In genomic region chr6:90550161-90550912, GRCm38 (mm10) we compare ENCODE assay signal across 9 mouse cellular contexts. TPM values are rescaled to one million over a fixed set of nuclear protein-coding genes. Genes with fewer than 3 reads are reported as not detected.
DNase-seq lines count a peak whose midpoint lies in the region; ATAC-seq and TF ChIP-seq lines count a peak whose summit lies in the region.
"Had no signal": no experiment of that assay in that cellular context is flagged by ENCODE, and none has a peak within 500 bp of the region (broad histone marks: within the 10 kb centered on the region; RNA-seq: fewer than 3 reads in every experiment).

No protein-coding gene starts in this region.

- no peak for TF ChIP-seq CTCF in left cerebral cortex, adult 2 months (IDR thresholded peaks at IDR 0.05)
- no peak for TF ChIP-seq CTCF in lung, postnatal 0 days (IDR thresholded peaks at IDR 0.05)

- H3K36me3 ChIP-seq in embryonic facial prominence, embryonic 10.5 days (replicated peaks) = no peaks in the 10 kb centered on the region
- H3K36me3 ChIP-seq in heart, embryonic 10.5 days = no peaks in the 10 kb centered on the region
- no peaks in the 10 kb centered on the region for H3K36me3 ChIP-seq in kidney, embryonic 15.5 days
- H3K36me3 ChIP-seq in lung, postnatal 0 days (ENCODE audit: insufficient read depth, low read length) = no peaks in the 10 kb centered on the region
- H3K36me3 ChIP-seq: G1E had no signal

- H3K9ac ChIP-seq in kidney, embryonic 15.5 days = 0 out of 2 replicates have a peak overlapping the region, but pooled peaks have one; percentile 2
- peak overlapping the region; percentile 32; the same call in 1 of the 2 replicates for H3K9ac ChIP-seq in lung, postnatal 0 days (replicated peaks; ENCODE audit: low read depth)

- H3K9me3 ChIP-seq in embryonic facial prominence, embryonic 10.5 days = no peaks in the 10 kb centered on the region
- no peaks in the 10 kb centered on the region for H3K9me3 ChIP-seq in heart, embryonic 10.5 days
- no peaks in the 10 kb centered on the region for H3K9me3 ChIP-seq in kidney, embryonic 15.5 days (replicated peaks)
- H3K9me3 ChIP-seq in lung, postnatal 0 days (ENCODE audit: low read length) = no peaks in the 10 kb centered on the region
- H3K9me3 ChIP-seq: G1E had no signal

- H3K27ac ChIP-seq in left cerebral cortex, adult 2 months = peak overlapping the region; percentile 55
- H3K27ac ChIP-seq in embryonic facial prominence, embryonic 10.5 days (replicated peaks) = peak overlapping the region; percentile 24; the same call in 1 of the 2 replicates
- H3K27ac ChIP-seq in heart, embryonic 10.5 days = no peak overlapping the region; the same call in 1 of the 2 replicates
- H3K27ac ChIP-seq in kidney, embryonic 15.5 days = peak overlapping the region; percentile 6; the same call in 1 of the 2 replicates
- peak overlapping the region; percentile 43 for H3K27ac ChIP-seq in lung, postnatal 0 days (ENCODE audit: low read length)

- peak in 1 of 2 experiments; percentile 29 for DNase-seq in left cerebral cortex, adult 2 months (ENCODE audit: extremely low spot score in 1 of 2, low spot score in 2 of 2)
- DNase-seq in left cerebral cortex, postnatal 36 days (ENCODE audit: low spot score in 2 of 2) = no peak
- peak; percentile 75 for DNase-seq in embryonic facial prominence, embryonic 10.5 days (ENCODE audit: low spot score)
- DNase-seq in heart, embryonic 10.5 days (ENCODE audit: low spot score) = peak; percentile 82
- peak; percentile 84 for DNase-seq in lung, postnatal 0 days (ENCODE audit: low spot score)
- DNase-seq in ovary, postnatal 36 days (ENCODE audit: low spot score) = peak; percentile 53
- no peak for DNase-seq in spleen, postnatal 36 days (ENCODE audit: low spot score in 2 of 2)

- peak; percentile 94 for ATAC-seq in kidney, embryonic 15.5 days (replicated peaks; ENCODE audit: low FRiP score)
- ATAC-seq in lung, postnatal 0 days = peak; percentile 98

- H3K27me3 ChIP-seq in embryonic facial prominence, embryonic 10.5 days (replicated peaks; ENCODE audit: low read depth, poor library complexity, severe bottlenecking) = peaks cover 24% of the 10 kb centered on the region
- peaks cover 31% of the 10 kb centered on the region for H3K27me3 ChIP-seq in heart, embryonic 10.5 days (ENCODE audit: insufficient read depth, poor library complexity, severe bottlenecking)
- no peaks in the 10 kb centered on the region for H3K27me3 ChIP-seq in kidney, embryonic 15.5 days
- no peaks in the 10 kb centered on the region for H3K27me3 ChIP-seq in lung, postnatal 0 days (replicated peaks; ENCODE audit: insufficient read depth, low read length)

- H3K4me1 ChIP-seq in embryonic facial prominence, embryonic 10.5 days = peaks cover 19% of the 10 kb centered on the region
- peaks cover 18% of the 10 kb centered on the region for H3K4me1 ChIP-seq in heart, embryonic 10.5 days
- H3K4me1 ChIP-seq in kidney, embryonic 15.5 days = peaks cover 11% of the 10 kb centered on the region
- H3K4me1 ChIP-seq in lung, postnatal 0 days (ENCODE audit: insufficient read depth, low read depth, low read length) = peaks cover 2% of the 10 kb centered on the region; the same call in 1 of the 2 replicates

- peak overlapping the region; percentile 30 for H3K4me3 ChIP-seq in left cerebral cortex, adult 2 months
- peak overlapping the region; percentile 52 for H3K4me3 ChIP-seq in embryonic facial prominence, embryonic 10.5 days
- peak overlapping the region; percentile 55 for H3K4me3 ChIP-seq in heart, embryonic 10.5 days
- peak overlapping the region; percentile 40 for H3K4me3 ChIP-seq in kidney, embryonic 15.5 days (replicated peaks)
- peak overlapping the region; percentile 33 for H3K4me3 ChIP-seq in lung, postnatal 0 days (ENCODE audit: low read depth, low read length)

- intact Hi-C loops in left cerebral cortex, adult 2 months (cut with DNase I) = no loop called here
- intact Hi-C loops in left cerebral cortex, postnatal 36 days (cut with DNase I) = no loop called here

- TF ChIP-seq EP300 in lung, postnatal 0 days (IDR thresholded peaks at IDR 0.05) = no peak; the same call in 1 of the 2 replicates

- H3K4me2 ChIP-seq in kidney, embryonic 15.5 days = peak overlapping the region; percentile 62
- H3K4me2 ChIP-seq in lung, postnatal 0 days (replicated peaks; ENCODE audit: low read depth, low read length) = peak overlapping the region; percentile 63

- 8% methylated on average over 25 of the region's 25 CpGs for WGBS in embryonic facial prominence, embryonic 10.5 days
- WGBS in heart, embryonic 10.5 days = 6% methylated on average over 25 of the region's 25 CpGs
- 13% methylated on average over 25 of the region's 25 CpGs for WGBS in kidney, embryonic 15.5 days
- WGBS in lung, postnatal 0 days = 12% methylated on average over 25 of the region's 25 CpGs

RNA-seq across cellular contexts. Expression of gene Slc41a3, which starts 54.2 kb away (rescaled TPM):
- total RNA-seq in left cerebral cortex, adult 2 months (2021) = 1 to 10 TPM; 3.8 to 4.5 TPM
- 1 to 10 TPM; 4.4 to 6.0 TPM for total RNA-seq in left cerebral cortex, postnatal 36 days (2021)
- polyA plus RNA-seq in embryonic facial prominence, embryonic 10.5 days (2016; fragmentation: Nextera tagmentation; extraction: Ambion mirVana) = 1.7 and 2.2 TPM in 2 replicates
- 8.2 and 9.4 TPM in 2 replicates for polyA plus RNA-seq in heart, embryonic 10.5 days (2016; fragmentation: Nextera tagmentation; extraction: Ambion mirVana)
- polyA plus RNA-seq in kidney, embryonic 15.5 days (2015; fragmentation: Nextera tagmentation; extraction: Ambion mirVana) = 6.2 and 7.6 TPM in 2 replicates
- polyA plus RNA-seq in lung, postnatal 0 days (2015; fragmentation: Nextera tagmentation; extraction: Ambion mirVana) = 9.7 and 10.8 TPM in 2 replicates

Comparison
In these comparisons a context has a peak if more than half of its experiments do, and no peak if none do; other contexts are left out.
1. DNase-seq: peak in embryonic facial prominence, embryonic 10.5 days (single experiment), heart, embryonic 10.5 days (single experiment), lung, postnatal 0 days (single experiment) and ovary, postnatal 36 days (single experiment); none in left cerebral cortex, postnatal 36 days (0 of 2) and spleen, postnatal 36 days (0 of 2).
2. Peak in every context shown above with its lines, with median percentiles within 50 percentile points of each other: H3K4me3 ChIP-seq.